Mouse (Mus musculus): ENCODE results near the gene Adamts17. TPM values are rescaled to one million over a fixed set of nuclear protein-coding genes. Genes with fewer than 3 reads are reported as not detected.

The Adamts17 gene
- polyA plus RNA-seq, 1 experiment = 1.5 TPM

GRCm38 (mm10) chr7:66815526-66815925 lies 24.0 kb upstream of the Adamts17 start:
- TF ChIP-seq POLR2A (IDR thresholded peaks at IDR 0.05; ENCODE audit: low read depth, low read length) (no peak), CTCF (IDR thresholded peaks at IDR 0.05; ENCODE audit: extremely low read depth, insufficient read length, insufficient replicate concordance, low read depth, low read length) (no peak)
- Histone ChIP-seq H3K4me1 (ENCODE audit: control insufficient read depth, insufficient read depth, insufficient read length, low read length) (no peaks in the 10 kb centered on the region), H3K27me3 (ENCODE audit: control insufficient read depth, insufficient read depth, low read length) (no peaks in the 10 kb centered on the region), H3K36me3 (ENCODE audit: control insufficient read depth, insufficient read depth, low read length) (no peaks in the 10 kb centered on the region), H3K27ac (ENCODE audit: insufficient read depth, low read depth, low read length) (no peak overlapping the region), H3K4me3 (ENCODE audit: low read depth, low read length) (no peak overlapping the region)
- WGBS = 87% methylated on average over 6 of the region's 6 CpGs

DNA sequence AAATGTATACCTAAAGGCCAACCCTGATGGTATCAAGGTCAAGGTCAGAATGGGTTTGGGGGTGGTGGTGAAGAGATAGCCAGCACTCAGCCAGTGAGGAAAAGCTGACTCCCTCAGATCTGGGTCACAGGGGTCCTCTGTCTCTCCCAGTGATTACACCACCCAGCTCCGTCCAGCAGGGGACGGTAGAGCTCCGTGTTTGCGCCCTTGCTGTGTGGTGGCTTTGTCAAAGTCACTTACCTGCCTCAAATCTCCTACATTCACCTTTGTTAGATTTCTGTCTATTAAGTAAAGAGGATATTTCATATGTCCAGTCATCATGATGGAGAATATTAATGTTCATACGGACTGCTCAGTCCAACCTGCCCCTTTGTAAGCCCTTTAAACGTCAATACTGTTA lies 19.5 kb upstream of the Adamts17 start:
- TF ChIP-seq POLR2A (IDR thresholded peaks at IDR 0.05; ENCODE audit: low read depth, low read length) = no peak
- TF ChIP-seq CTCF (IDR thresholded peaks at IDR 0.05; ENCODE audit: extremely low read depth, insufficient read length, insufficient replicate concordance, low read depth, low read length) = peak; percentile 86
- H3K4me1 ChIP-seq (ENCODE audit: control insufficient read depth, insufficient read depth, insufficient read length, low read length) = no peaks in the 10 kb centered on the region
- no peak overlapping the region for H3K27ac ChIP-seq (ENCODE audit: insufficient read depth, low read depth, low read length)
- H3K36me3 ChIP-seq (ENCODE audit: control insufficient read depth, insufficient read depth, low read length) = no peaks in the 10 kb centered on the region
- WGBS = 40% methylated on average over 6 of the region's 6 CpGs
- no peaks in the 10 kb centered on the region for H3K27me3 ChIP-seq (ENCODE audit: control insufficient read depth, insufficient read depth, low read length)
- H3K4me3 ChIP-seq (ENCODE audit: low read depth, low read length) = no peak overlapping the region

- Histone ChIP-seq H3K4me3 (ENCODE audit: low read depth, low read length) (no peak overlapping the region), H3K4me1 (ENCODE audit: control insufficient read depth, insufficient read depth, insufficient read length, low read length) (no peaks in the 10 kb centered on the region), H3K36me3 (ENCODE audit: control insufficient read depth, insufficient read depth, low read length) (no peaks in the 10 kb centered on the region), H3K27me3 (ENCODE audit: control insufficient read depth, insufficient read depth, low read length) (no peaks in the 10 kb centered on the region), H3K27ac (ENCODE audit: insufficient read depth, low read depth, low read length) (no peak overlapping the region)
- WGBS = 20% methylated on average over 5 of the region's 5 CpGs
- TF ChIP-seq CTCF (IDR thresholded peaks at IDR 0.05; ENCODE audit: extremely low read depth, insufficient read length, insufficient replicate concordance, low read depth, low read length) (no peak), POLR2A (IDR thresholded peaks at IDR 0.05; ENCODE audit: low read depth, low read length) (no peak)
Observed at GRCm38 (mm10) chr7:66830803-66831202, 8.7 kb upstream of the Adamts17 start.

DNA sequence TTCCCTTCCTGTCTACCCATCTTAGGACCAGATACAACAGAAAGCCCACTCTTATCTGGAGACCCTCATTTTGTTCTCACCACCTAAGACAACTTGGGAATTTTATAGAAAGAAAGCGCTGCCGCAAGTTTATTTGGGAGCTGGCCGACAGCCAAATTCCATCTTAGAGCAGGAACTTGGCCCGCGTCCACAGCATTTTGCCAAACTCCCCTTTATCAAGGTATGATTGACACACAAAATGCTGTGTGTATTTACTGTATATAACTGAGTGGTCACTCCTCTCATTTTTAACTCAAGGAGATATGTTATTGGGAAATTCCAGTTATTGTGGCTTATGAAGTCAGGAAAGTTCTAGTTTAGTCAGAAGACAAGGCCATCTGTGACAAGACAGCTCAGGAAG lies 8.2 kb upstream of the Adamts17 start:
- H3K27ac ChIP-seq (ENCODE audit: insufficient read depth, low read depth, low read length) = no peak overlapping the region
- no peaks in the 10 kb centered on the region for H3K36me3 ChIP-seq (ENCODE audit: control insufficient read depth, insufficient read depth, low read length)
- 17% methylated on average over 5 of the region's 5 CpGs for WGBS
- H3K4me1 ChIP-seq (ENCODE audit: control insufficient read depth, insufficient read depth, insufficient read length, low read length) = no peaks in the 10 kb centered on the region
- no peaks in the 10 kb centered on the region for H3K27me3 ChIP-seq (ENCODE audit: control insufficient read depth, insufficient read depth, low read length)
- H3K4me3 ChIP-seq (ENCODE audit: low read depth, low read length) = no peak overlapping the region
- no peak for TF ChIP-seq CTCF (IDR thresholded peaks at IDR 0.05; ENCODE audit: extremely low read depth, insufficient read length, insufficient replicate concordance, low read depth, low read length)
- TF ChIP-seq POLR2A (IDR thresholded peaks at IDR 0.05; ENCODE audit: low read depth, low read length) = no peak

GRCm38 (mm10) chr7:66840008-66840719 lies 629 bp downstream of the Adamts17 start:
- H3K27ac ChIP-seq (ENCODE audit: insufficient read depth, low read depth, low read length) = no peak overlapping the region
- peaks cover 5% of the 10 kb centered on the region for H3K4me1 ChIP-seq (ENCODE audit: control insufficient read depth, insufficient read depth, insufficient read length, low read length)
- H3K4me3 ChIP-seq (ENCODE audit: low read depth, low read length) = peak overlapping the region; percentile 68
- WGBS = under 1% methylated on average over 74 of the region's 76 CpGs
- no peaks in the 10 kb centered on the region for H3K36me3 ChIP-seq (ENCODE audit: control insufficient read depth, insufficient read depth, low read length)
- H3K27me3 ChIP-seq (ENCODE audit: control insufficient read depth, insufficient read depth, low read length) = peaks cover 3% of the 10 kb centered on the region; the same call in 1 of the 2 replicates
- no peak for TF ChIP-seq POLR2A (IDR thresholded peaks at IDR 0.05; ENCODE audit: low read depth, low read length)
- no peak for TF ChIP-seq CTCF (IDR thresholded peaks at IDR 0.05; ENCODE audit: extremely low read depth, insufficient read length, insufficient replicate concordance, low read depth, low read length)

DNA sequence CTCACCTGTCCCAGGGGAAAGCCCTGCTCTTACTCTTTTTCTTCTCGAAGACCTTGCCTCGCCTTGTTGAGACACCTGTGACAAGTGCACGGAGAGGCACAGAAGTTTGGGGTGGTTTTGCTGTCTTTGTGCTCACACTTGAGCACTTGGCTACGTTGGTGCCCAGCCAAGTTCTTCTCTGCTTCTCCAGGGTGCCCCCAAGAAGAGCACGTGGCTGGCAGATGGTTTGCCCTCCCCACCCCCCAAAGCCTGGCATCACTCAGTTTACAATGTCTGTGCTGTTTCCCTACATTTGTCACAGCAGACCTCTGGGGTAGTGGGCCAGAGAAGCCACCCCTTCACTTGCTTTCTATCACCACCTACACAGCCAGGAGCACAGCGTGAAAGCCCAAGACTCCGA lies 1.6 kb downstream of the Adamts17 start:
- WGBS = 78% methylated on average over 7 of the region's 7 CpGs
- H3K4me1 ChIP-seq (ENCODE audit: control insufficient read depth, insufficient read depth, insufficient read length, low read length) = peaks cover 5% of the 10 kb centered on the region
- H3K27ac ChIP-seq (ENCODE audit: insufficient read depth, low read depth, low read length) = no peak overlapping the region
- peaks cover 3% of the 10 kb centered on the region; the same call in 1 of the 2 replicates for H3K27me3 ChIP-seq (ENCODE audit: control insufficient read depth, insufficient read depth, low read length)
- TF ChIP-seq POLR2A (IDR thresholded peaks at IDR 0.05; ENCODE audit: low read depth, low read length) (no peak), CTCF (IDR thresholded peaks at IDR 0.05; ENCODE audit: extremely low read depth, insufficient read length, insufficient replicate concordance, low read depth, low read length) (no peak)
- H3K36me3 ChIP-seq (ENCODE audit: control insufficient read depth, insufficient read depth, low read length) = no peaks in the 10 kb centered on the region
- no peak overlapping the region for H3K4me3 ChIP-seq (ENCODE audit: low read depth, low read length)

- Histone ChIP-seq H3K4me3 (ENCODE audit: low read depth, low read length) (no peak overlapping the region), H3K4me1 (ENCODE audit: control insufficient read depth, insufficient read depth, insufficient read length, low read length) (peaks cover 8% of the 10 kb centered on the region), H3K36me3 (ENCODE audit: control insufficient read depth, insufficient read depth, low read length) (no peaks in the 10 kb centered on the region), H3K27ac (ENCODE audit: insufficient read depth, low read depth, low read length) (no peak overlapping the region), H3K27me3 (ENCODE audit: control insufficient read depth, insufficient read depth, low read length) (peaks cover 3% of the 10 kb centered on the region; the same call in 1 of the 2 replicates)
- 47% methylated on average over 10 of the region's 10 CpGs for WGBS
- peak; percentile 57; the same call in 1 of the 2 replicates for TF ChIP-seq CTCF (IDR thresholded peaks at IDR 0.05; ENCODE audit: extremely low read depth, insufficient read length, insufficient replicate concordance, low read depth, low read length)
- TF ChIP-seq POLR2A (IDR thresholded peaks at IDR 0.05; ENCODE audit: low read depth, low read length) = no peak
Observed at GRCm38 (mm10) chr7:66842021-66842420, 2.5 kb downstream of the Adamts17 start.
